Mouse (Mus musculus): Measurements from ENCODE around the gene Lce1g.

DNA sequence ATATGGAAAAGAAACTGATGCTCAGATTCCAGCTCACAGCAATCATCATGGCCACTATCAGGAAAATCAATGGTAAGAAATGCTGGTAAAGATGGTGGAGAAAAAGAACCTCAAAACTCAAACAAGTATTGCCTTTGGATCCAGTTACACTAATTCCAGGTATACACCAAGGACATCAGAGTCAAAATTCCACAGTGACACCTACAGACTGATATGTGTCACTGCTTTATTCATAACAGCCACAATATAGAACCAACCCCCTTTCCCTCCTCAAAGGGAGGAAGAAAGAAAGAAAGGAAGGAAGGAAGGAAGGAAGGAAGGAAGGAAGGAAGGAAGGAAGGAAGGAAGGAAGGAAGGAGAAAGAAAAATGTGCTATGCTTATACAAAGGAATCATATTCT is 37.0 kb downstream of the Lce1g start:
- TF ChIP-seq GATA1 (IDR thresholded peaks at IDR 0.05; ENCODE audit: borderline replicate concordance, low read length) (no peak), FLI1 (IDR thresholded peaks at IDR 0.05; ENCODE audit: low read length) (no peak)
